Mouse (Mus musculus) fibroblast of lung, adult 2 months (primary cell): ENCODE data around the gene Gls.

Experiments
- DNase-seq: peaks from one replicate; pipeline ENCODE4 v3.0.0-alpha.2; 2011; ENCODE audit warnings: low read depth

The Gls gene

GRCm38 (mm10) chr1:52248899-52249556, 16.0 kb upstream of the Gls start:
- no peak for DNase-seq

GRCm38 (mm10) chr1:52242270-52242669, 9.2 kb upstream of the Gls start:
- no peak for DNase-seq

GRCm38 (mm10) chr1:52232766-52233140, 279 bp downstream of the Gls start:
- no peak for DNase-seq

- DNase-seq = no peak
Observed at GRCm38 (mm10) chr1:52231939-52232765, 880 bp downstream of the Gls start.

GRCm38 (mm10) chr1:52230404-52230803, 2.6 kb downstream of the Gls start:
- no peak for DNase-seq

GRCm38 (mm10) chr1:52228178-52228577, 4.9 kb downstream of the Gls start:
- DNase-seq = no peak

- DNase-seq = no peak
Observed at GRCm38 (mm10) chr1:52226416-52226815, 6.6 kb downstream of the Gls start.

- DNase-seq = no peak
Observed at GRCm38 (mm10) chr1:52216766-52217165, 16.3 kb downstream of the Gls start.

GRCm38 (mm10) chr1:52182992-52183391, 50.0 kb downstream of the Gls start:
- no peak for DNase-seq

- no peak for DNase-seq
Observed at GRCm38 (mm10) chr1:52181994-52182393, 51.0 kb downstream of the Gls start.

- no peak for DNase-seq
Observed at GRCm38 (mm10) chr1:52179939-52180568, 53.0 kb downstream of the Gls start.

GRCm38 (mm10) chr1:52176999-52177398, 56.0 kb downstream of the Gls start:
- DNase-seq = no peak

GRCm38 (mm10) chr1:52175983-52176382, 57.0 kb downstream of the Gls start:
- no peak for DNase-seq

- no peak for DNase-seq
Observed at GRCm38 (mm10) chr1:52175321-52175720, 57.7 kb downstream of the Gls start.

- DNase-seq = no peak
Observed at GRCm38 (mm10) chr1:52171271-52171670, 61.8 kb downstream of the Gls start.

- DNase-seq = no peak
Observed at GRCm38 (mm10) chr1:52170747-52171146, 62.3 kb downstream of the Gls start.

- no peak for DNase-seq
Observed at GRCm38 (mm10) chr1:52170057-52170456, 63.0 kb downstream of the Gls start.

GRCm38 (mm10) chr1:52166652-52167220, 66.3 kb downstream of the Gls start:
- no peak for DNase-seq

GRCm38 (mm10) chr1:52163707-52164457, 69.2 kb downstream of the Gls start:
- no peak for DNase-seq

GRCm38 (mm10) chr1:52161151-52161550, 71.9 kb downstream of the Gls start:
- no peak for DNase-seq

GRCm38 (mm10) chr1:52158490-52159381, 74.3 kb downstream of the Gls start:
- DNase-seq = no peak
